Mouse (Mus musculus) hindbrain, embryonic 15.5 days (tissue): ENCODE results near the gene Cluh. TPM values are rescaled to one million over a fixed set of nuclear protein-coding genes. Genes with fewer than 3 reads are reported as not detected.

Experiments
- ATAC-seq: fragments of 200-750 bp; cut with Nextera tagmentation; 2 replicates; pipeline ENCODE4 v1.8.0; 2017; ENCODE audit warnings: low read depth, moderate number of reproducible peaks, moderate TSS enrichment; ENCODE audit not compliant: low FRiP score
- H3K27ac ChIP-seq: fragments of 300-500 bp; sonication (generic); replicated peaks from 2 replicates; pipeline ENCODE4 v1.5.1; 2015; ENCODE audit warnings: mild to moderate bottlenecking, inconsistent platforms
- H3K27me3 ChIP-seq: fragments of 300-500 bp; sonication (generic); 2 replicates; pipeline ENCODE4 v1.6.1; 2015; ENCODE audit warnings: control low read depth, inconsistent platforms
- H3K36me3 ChIP-seq: fragments of 300-500 bp; sonication (generic); 2 replicates; pipeline ENCODE4 v1.6.1; 2015; ENCODE audit warnings: control low read depth, inconsistent platforms
- H3K4me1 ChIP-seq: fragments of 300-500 bp; sonication (generic); replicated peaks from 2 replicates; pipeline ENCODE4 v1.6.1; 2015; ENCODE audit warnings: control low read depth, inconsistent platforms
- H3K4me2 ChIP-seq: fragments of 300-500 bp; sonication (generic); 2 replicates; pipeline ENCODE4 v1.6.1; 2015; ENCODE audit warnings: moderate library complexity, mild to moderate bottlenecking, inconsistent platforms
- H3K4me3 ChIP-seq: fragments of 300-500 bp; sonication (generic); 2 replicates; pipeline ENCODE4 v1.5.1; 2015; ENCODE audit warnings: mild to moderate bottlenecking, inconsistent platforms
- H3K9ac ChIP-seq: fragments of 300-500 bp; sonication (generic); 2 replicates; pipeline ENCODE4 v1.6.1; 2015; ENCODE audit warnings: inconsistent platforms
- H3K9me3 ChIP-seq: fragments of 300-500 bp; sonication (generic); 2 replicates; pipeline ENCODE4 v1.6.1; 2016; ENCODE audit warnings: control low read depth, inconsistent platforms
- WGBS: fragments of 180-500 bp; shearing (Covaris S2); methylation state at CpG from one replicate; pipeline ENCODE4 v1.1.7; 2015; 5-methylcytosine and 5-hydroxymethylcytosine counted together
- polyA plus RNA-seq: library from polyadenylated mRNA; unstranded; fragments of >200 nt; fragmentation: Nextera tagmentation; extraction: Ambion mirVana; gene quantifications from 2 replicates; pipeline ENCODE4 v1.2.1, GENCODE M21; 2015

The Cluh gene
- polyA plus RNA-seq, 1 experiment from 2014 or later: 21.3 TPM

- no peak overlapping the region for H3K4me2 ChIP-seq
- no peaks in the 10 kb centered on the region for H3K27me3 ChIP-seq
- no peak for ATAC-seq
- no peak overlapping the region for H3K9ac ChIP-seq
- H3K9me3 ChIP-seq: no peaks in the 10 kb centered on the region
- H3K36me3 ChIP-seq: no peaks in the 10 kb centered on the region
- no peak overlapping the region for H3K27ac ChIP-seq
- H3K4me3 ChIP-seq: no peak overlapping the region
- H3K4me1 ChIP-seq: peaks cover 5% of the 10 kb centered on the region
Measured at GRCm38 (mm10) chr11:74625333-74625732, 24.0 kb upstream of the Cluh start.

DNA sequence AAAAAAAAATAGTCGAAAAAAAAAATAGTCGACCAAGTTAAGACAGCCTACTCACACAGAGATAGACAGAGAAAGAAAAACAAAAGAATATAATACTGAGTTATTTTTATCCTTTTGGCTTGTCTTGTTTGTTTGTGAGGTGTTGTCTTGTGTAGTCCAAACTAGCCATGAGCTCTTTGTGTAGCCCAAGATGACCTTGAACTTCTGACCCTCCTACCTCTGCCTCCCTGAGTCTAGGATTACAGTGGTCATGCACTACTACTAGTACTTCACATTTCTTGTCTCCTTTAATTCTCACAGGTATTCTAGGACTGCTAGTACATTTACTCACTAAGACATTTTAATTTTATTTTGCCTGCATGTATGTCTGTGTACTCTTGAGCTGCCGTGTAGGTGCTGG, 21.8 kb upstream of the Cluh start:
- H3K4me1 ChIP-seq: no peaks in the 10 kb centered on the region
- 85% methylated on average over 3 of the region's 3 CpGs for WGBS
- no peaks in the 10 kb centered on the region for H3K9me3 ChIP-seq
- H3K4me3 ChIP-seq: no peak overlapping the region
- ATAC-seq: no peak
- H3K9ac ChIP-seq: no peak overlapping the region
- H3K27ac ChIP-seq: no peak overlapping the region
- H3K27me3 ChIP-seq: no peaks in the 10 kb centered on the region
- no peaks in the 10 kb centered on the region for H3K36me3 ChIP-seq
- H3K4me2 ChIP-seq: no peak overlapping the region

DNA sequence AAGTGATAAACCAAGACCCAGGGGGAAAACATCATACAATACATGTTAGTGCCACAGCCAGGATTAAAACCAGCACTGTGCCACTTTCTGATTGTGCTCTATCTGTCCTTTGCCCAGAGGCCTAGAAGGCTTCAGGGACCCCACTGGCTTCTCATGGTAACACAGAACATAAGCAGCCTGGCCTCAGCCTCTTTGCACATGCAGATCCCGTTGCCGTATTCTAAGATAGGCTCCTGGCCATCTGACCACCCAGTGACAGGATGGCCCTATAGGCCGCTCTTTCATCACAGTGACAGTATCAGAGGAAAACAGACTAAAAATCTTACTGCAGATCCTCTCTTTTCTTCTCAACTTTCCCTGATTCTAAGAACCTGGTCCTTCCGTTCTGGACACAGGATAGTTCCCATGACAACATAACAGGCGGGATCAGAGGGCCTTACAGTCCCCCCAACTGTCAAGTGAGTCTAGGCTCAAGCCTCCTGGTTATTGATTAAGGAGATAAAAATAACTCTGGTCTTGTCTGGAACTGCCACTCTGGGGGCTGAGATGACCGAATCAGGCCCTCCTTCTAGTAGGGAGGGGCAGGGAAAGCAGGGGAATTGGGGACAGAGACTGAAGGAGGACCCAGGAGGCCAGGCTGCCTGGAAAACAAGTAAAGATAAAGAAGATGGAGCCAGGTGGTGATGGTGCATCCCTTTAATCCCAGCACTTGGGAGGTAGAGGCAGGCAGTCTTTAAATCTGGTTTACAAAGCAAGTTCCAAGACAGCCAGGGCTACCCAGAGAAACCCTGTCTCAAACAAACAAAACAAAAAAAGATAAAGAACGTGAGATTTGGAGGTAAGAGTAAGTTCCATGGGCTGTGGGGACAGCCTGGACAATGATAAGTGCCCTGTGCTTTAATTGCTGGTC, 17.2 kb upstream of the Cluh start:
- H3K9ac ChIP-seq: no peak overlapping the region
- peaks cover 3% of the 10 kb centered on the region for H3K4me1 ChIP-seq
- no peak overlapping the region for H3K27ac ChIP-seq
- no peak overlapping the region for H3K4me3 ChIP-seq
- no peak overlapping the region for H3K4me2 ChIP-seq
- no peaks in the 10 kb centered on the region for H3K9me3 ChIP-seq
- 71% methylated on average over 7 of the region's 7 CpGs for WGBS
- ATAC-seq: no peak
- no peaks in the 10 kb centered on the region for H3K36me3 ChIP-seq
- H3K27me3 ChIP-seq: no peaks in the 10 kb centered on the region

- H3K27ac ChIP-seq: no peak overlapping the region
- no peaks in the 10 kb centered on the region for H3K9me3 ChIP-seq
- 69% methylated on average over 5 of the region's 5 CpGs for WGBS
- H3K9ac ChIP-seq: no peak overlapping the region
- H3K4me1 ChIP-seq: peaks cover 22% of the 10 kb centered on the region
- H3K27me3 ChIP-seq: no peaks in the 10 kb centered on the region
- no peaks in the 10 kb centered on the region for H3K36me3 ChIP-seq
- no peak for ATAC-seq
- no peak overlapping the region for H3K4me2 ChIP-seq
- no peak overlapping the region for H3K4me3 ChIP-seq
Measured at GRCm38 (mm10) chr11:74634490-74635275, 14.6 kb upstream of the Cluh start.

DNA sequence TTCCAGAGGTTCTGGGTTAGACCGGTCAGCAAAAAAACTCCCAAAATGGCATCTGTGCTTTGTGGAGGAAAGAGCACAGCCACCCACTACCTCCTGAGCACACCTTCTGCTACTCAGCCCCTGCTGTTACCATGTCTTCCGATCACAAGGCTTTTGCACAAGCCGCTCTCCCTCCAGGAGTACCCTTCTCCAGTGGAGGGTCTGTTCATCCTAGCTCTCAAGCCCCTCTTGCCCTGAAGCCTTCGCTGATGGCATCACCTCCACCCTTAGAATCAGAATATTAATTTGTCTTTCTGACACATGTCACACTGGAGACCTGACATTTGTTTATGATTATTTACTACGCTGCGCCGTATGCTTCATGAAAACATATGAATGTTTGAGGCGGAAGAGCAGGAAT, 11.8 kb upstream of the Cluh start:
- WGBS: 15% methylated on average over 8 of the region's 8 CpGs

GRCm38 (mm10) chr11:74637971-74638790, 11.1 kb upstream of the Cluh start:
- Histone ChIP-seq H3K4me3 (peak overlapping the region; percentile 64), H3K9me3 (no peaks in the 10 kb centered on the region), H3K4me2 (peak overlapping the region; percentile 92), H3K36me3 (no peaks in the 10 kb centered on the region), H3K27ac (peak overlapping the region; percentile 94), H3K27me3 (no peaks in the 10 kb centered on the region), H3K9ac (peak overlapping the region; percentile 74), H3K4me1 (peaks cover 22% of the 10 kb centered on the region)
- ATAC-seq: peak; percentile 89
- WGBS: under 1% methylated on average over 80 of the region's 86 CpGs

More for the DNA sequence above, 11.8 kb upstream of the Cluh start:
- H3K27ac ChIP-seq: peak overlapping the region; percentile 94
- H3K4me2 ChIP-seq: peak overlapping the region; percentile 92
- H3K9ac ChIP-seq: peak overlapping the region; percentile 74
- H3K4me1 ChIP-seq: peaks cover 22% of the 10 kb centered on the region
- no peaks in the 10 kb centered on the region for H3K9me3 ChIP-seq
- peak overlapping the region; percentile 64 for H3K4me3 ChIP-seq
- no peak; the same call in 1 of the 2 replicates for ATAC-seq
- H3K36me3 ChIP-seq: no peaks in the 10 kb centered on the region
- no peaks in the 10 kb centered on the region for H3K27me3 ChIP-seq

DNA sequence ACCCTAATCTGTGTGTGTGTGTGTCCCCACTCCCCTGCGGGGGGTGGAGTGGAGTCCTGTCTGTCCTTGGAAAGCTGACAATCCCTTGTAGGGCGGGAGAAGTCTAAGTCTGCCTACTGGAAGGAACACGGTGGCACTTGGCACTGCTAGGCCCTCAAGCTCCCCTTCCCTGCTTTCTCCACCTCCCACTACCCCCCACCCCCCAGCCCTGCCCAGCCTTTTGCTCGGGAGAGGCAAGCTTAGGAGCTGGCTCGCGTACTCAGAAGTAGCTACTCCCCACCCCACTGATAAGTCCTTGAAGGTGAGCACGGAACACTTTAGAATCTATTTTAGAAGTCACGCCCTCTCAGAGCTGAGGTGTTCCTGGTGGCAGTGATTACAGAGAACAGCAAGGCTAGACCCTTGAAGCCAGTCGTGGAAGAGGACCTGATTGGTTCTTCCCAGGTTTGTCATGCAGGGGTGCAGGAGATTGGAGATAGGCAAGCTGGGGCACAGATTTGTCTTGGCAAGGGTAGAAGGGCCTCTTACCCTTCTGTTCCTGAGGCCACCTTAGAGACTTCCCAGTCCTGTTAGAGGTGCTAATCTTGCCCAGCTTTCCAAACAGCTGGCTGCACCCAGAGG, 10.4 kb upstream of the Cluh start:
- WGBS: 13% methylated on average over 9 of the region's 9 CpGs
- ATAC-seq: peak; percentile 53
- H3K27me3 ChIP-seq: no peaks in the 10 kb centered on the region
- H3K4me3 ChIP-seq: peak overlapping the region; percentile 64
- peak overlapping the region; percentile 92 for H3K4me2 ChIP-seq
- H3K9me3 ChIP-seq: no peaks in the 10 kb centered on the region
- peak overlapping the region; percentile 74 for H3K9ac ChIP-seq
- H3K36me3 ChIP-seq: no peaks in the 10 kb centered on the region
- peaks cover 22% of the 10 kb centered on the region for H3K4me1 ChIP-seq
- peak overlapping the region; percentile 94 for H3K27ac ChIP-seq

- no peaks in the 10 kb centered on the region for H3K9me3 ChIP-seq
- no peak for ATAC-seq
- H3K4me3 ChIP-seq: no peak overlapping the region
- H3K36me3 ChIP-seq: no peaks in the 10 kb centered on the region
- H3K9ac ChIP-seq: no peak overlapping the region
- H3K4me2 ChIP-seq: no peak overlapping the region
- H3K27me3 ChIP-seq: no peaks in the 10 kb centered on the region
- H3K4me1 ChIP-seq: peaks cover 22% of the 10 kb centered on the region
- WGBS: 53% methylated on average over 1 of the region's 1 CpGs
- no peak overlapping the region for H3K27ac ChIP-seq
Measured at GRCm38 (mm10) chr11:74639628-74640027, 9.7 kb upstream of the Cluh start.

DNA sequence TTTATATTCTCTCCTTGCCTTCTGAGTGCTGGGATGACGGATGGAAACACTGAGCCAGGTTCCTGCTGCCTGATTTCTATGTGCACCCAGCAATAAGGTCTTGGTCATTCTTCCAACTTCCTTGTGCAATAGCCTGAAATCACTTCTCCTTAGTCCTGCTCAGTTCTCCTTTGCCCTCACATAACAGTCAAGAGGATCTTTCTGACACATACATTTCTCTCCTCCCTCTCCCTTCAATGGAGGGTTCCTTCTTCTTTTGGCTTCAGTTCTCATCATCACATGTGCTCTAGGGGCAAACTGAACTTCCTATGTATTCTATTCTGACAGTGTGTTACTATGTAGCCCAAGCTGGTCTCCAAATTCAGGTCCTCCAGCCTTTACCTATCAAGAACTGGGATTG, 1.3 kb upstream of the Cluh start:
- Histone ChIP-seq H3K36me3 (no peaks in the 10 kb centered on the region), H3K4me3 (no peak overlapping the region), H3K9me3 (no peaks in the 10 kb centered on the region), H3K9ac (no peak overlapping the region), H3K27ac (no peak overlapping the region), H3K27me3 (no peaks in the 10 kb centered on the region), H3K4me2 (no peak overlapping the region), H3K4me1 (peaks cover 38% of the 10 kb centered on the region)
- WGBS: 88% methylated on average over 1 of the region's 1 CpGs
- ATAC-seq: no peak

DNA sequence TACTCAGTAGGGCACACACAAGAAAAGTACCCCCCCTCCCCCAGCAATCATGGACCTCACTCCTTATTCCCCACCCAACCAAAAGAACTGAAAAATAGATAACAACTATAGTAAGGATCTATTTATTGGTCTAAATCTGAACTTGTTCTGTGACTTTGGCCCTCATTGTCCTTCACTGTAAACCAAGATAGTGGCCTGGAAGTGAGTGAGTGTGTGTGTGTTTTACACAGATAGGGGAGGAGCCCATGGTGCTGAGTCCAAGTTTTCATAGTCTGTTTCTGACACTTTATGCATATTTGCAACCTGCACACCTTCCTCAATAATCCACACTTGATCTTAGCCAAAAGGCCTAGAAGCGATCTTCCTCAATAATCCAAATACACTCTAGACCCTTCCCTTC, 619 bp upstream of the Cluh start:
- Histone ChIP-seq H3K9me3 (no peaks in the 10 kb centered on the region), H3K4me1 (peaks cover 45% of the 10 kb centered on the region), H3K4me3 (peak overlapping the region; percentile 92), H3K4me2 (peak overlapping the region; percentile 96), H3K27me3 (no peaks in the 10 kb centered on the region), H3K36me3 (no peaks in the 10 kb centered on the region), H3K27ac (peak overlapping the region; percentile 73), H3K9ac (peak overlapping the region; percentile 64)
- peak; percentile 23; the same call in 1 of the 2 replicates for ATAC-seq
- 8% methylated on average over 1 of the region's 1 CpGs for WGBS
